Mouse (Mus musculus): ENCODE data around the gene Crcp. TPM values are rescaled to one million over a fixed set of nuclear protein-coding genes. Genes with fewer than 3 reads are reported as not detected.

The Crcp gene
- polyA plus RNA-seq, 1 experiment from 2014 or later = 33.1 TPM

- Histone ChIP-seq H3K36me3 (peaks cover 7% of the 10 kb centered on the region), H3K9me3 (no peaks in the 10 kb centered on the region), H3K27ac (peak overlapping the region; percentile 65), H3K9ac (no peak overlapping the region), H3K4me2 (no peak overlapping the region), H3K4me1 (peaks cover 10% of the 10 kb centered on the region), H3K4me3 (replicated peaks) (no peak overlapping the region), H3K27me3 (replicated peaks) (no peaks in the 10 kb centered on the region)
- no peak for ATAC-seq (ENCODE audit: insufficient read depth, low FRiP score, low read depth)
- WGBS = 57% methylated on average over 2 of the region's 2 CpGs
These were observed 33.0 kb downstream of the Crcp start for GRCm38 (mm10) chr5:130062096-130062495.

- 81% methylated on average over 2 of the region's 2 CpGs for WGBS
- Histone ChIP-seq H3K36me3 (peaks cover 5% of the 10 kb centered on the region), H3K9me3 (no peaks in the 10 kb centered on the region), H3K4me2 (no peak overlapping the region), H3K27me3 (replicated peaks) (no peaks in the 10 kb centered on the region), H3K4me3 (replicated peaks) (no peak overlapping the region), H3K4me1 (peaks cover 10% of the 10 kb centered on the region), H3K27ac (no peak overlapping the region), H3K9ac (no peak overlapping the region)
- ATAC-seq (ENCODE audit: insufficient read depth, low FRiP score, low read depth) = no peak
These were observed 34.7 kb downstream of the Crcp start for GRCm38 (mm10) chr5:130063760-130064159.

- Histone ChIP-seq H3K4me2 (no peak overlapping the region), H3K27ac (no peak overlapping the region), H3K4me3 (replicated peaks) (no peak overlapping the region), H3K27me3 (replicated peaks) (no peaks in the 10 kb centered on the region), H3K9ac (no peak overlapping the region), H3K4me1 (no peaks in the 10 kb centered on the region), H3K9me3 (no peaks in the 10 kb centered on the region), H3K36me3 (0 out of 2 replicates have a peak, but pooled peaks cover 3% of the 10 kb centered on the region)
- ATAC-seq (ENCODE audit: insufficient read depth, low FRiP score, low read depth) = no peak
- 89% methylated on average over 1 of the region's 1 CpGs for WGBS
These were observed 36.5 kb downstream of the Crcp start for GRCm38 (mm10) chr5:130065579-130065978.

GRCm38 (mm10) chr5:130067841-130068264 is 38.8 kb downstream of the Crcp start:
- Histone ChIP-seq H3K4me3 (replicated peaks) (no peak overlapping the region), H3K9me3 (no peaks in the 10 kb centered on the region), H3K4me1 (no peaks in the 10 kb centered on the region), H3K9ac (no peak overlapping the region), H3K36me3 (0 out of 2 replicates have a peak, but pooled peaks cover 3% of the 10 kb centered on the region), H3K27ac (no peak overlapping the region), H3K4me2 (no peak overlapping the region), H3K27me3 (replicated peaks) (no peaks in the 10 kb centered on the region)
- ATAC-seq (ENCODE audit: insufficient read depth, low FRiP score, low read depth) = peak; percentile 39; the same call in 1 of the 2 replicates
- WGBS = 46% methylated on average over 3 of the region's 3 CpGs

DNA sequence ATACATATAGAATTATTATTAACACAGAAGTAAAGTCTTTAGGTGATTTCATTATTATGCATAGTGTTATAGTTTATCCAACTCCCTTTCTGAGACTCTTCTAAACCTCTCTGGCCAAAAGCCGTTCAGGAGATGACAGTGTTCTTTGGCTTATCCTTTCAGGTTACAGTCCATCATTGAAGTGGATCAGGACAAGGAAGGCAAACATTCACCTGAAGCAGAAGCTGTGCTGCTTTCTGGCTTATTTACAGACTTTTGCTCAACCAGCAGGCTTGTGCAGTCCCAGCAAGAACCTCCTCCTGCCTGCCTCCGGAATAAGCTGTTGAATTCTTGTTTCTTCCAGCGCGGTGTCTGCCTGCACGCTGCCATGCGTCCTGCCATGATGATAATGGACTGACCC is 43.9 kb downstream of the Crcp start, which contains the start of gene Tpst1:
Tpst1 (plus strand) TSS at position 301 of the 400 bp plus-strand sequence.
- H3K4me1 ChIP-seq = no peaks in the 10 kb centered on the region
- no peaks in the 10 kb centered on the region for H3K9me3 ChIP-seq
- no peak for ATAC-seq (ENCODE audit: insufficient read depth, low FRiP score, low read depth)
- WGBS = 86% methylated on average over 6 of the region's 6 CpGs
- H3K27me3 ChIP-seq (replicated peaks) = no peaks in the 10 kb centered on the region
- no peak within 1 kb of the TSS for H3K4me2 ChIP-seq
- H3K36me3 ChIP-seq = no peaks in the 10 kb centered on the region
- no peak within 1 kb of the TSS for H3K4me3 ChIP-seq (replicated peaks)
- H3K27ac ChIP-seq = no peak within 1 kb of the TSS
- H3K9ac ChIP-seq = no peak within 1 kb of the TSS

GRCm38 (mm10) chr5:130074491-130074890 is 45.4 kb downstream of the Crcp start:
- H3K9me3 ChIP-seq = no peaks in the 10 kb centered on the region
- H3K36me3 ChIP-seq = no peaks in the 10 kb centered on the region
- peak overlapping the region; percentile 22; the same call in 1 of the 2 replicates for H3K4me2 ChIP-seq
- WGBS = 57% methylated on average over 6 of the region's 6 CpGs
- peak overlapping the region; percentile 33; the same call in 1 of the 2 replicates for H3K27ac ChIP-seq
- no peak overlapping the region for H3K4me3 ChIP-seq (replicated peaks)
- H3K27me3 ChIP-seq (replicated peaks) = no peaks in the 10 kb centered on the region
- ATAC-seq (ENCODE audit: insufficient read depth, low FRiP score, low read depth) = peak; percentile 58
- H3K4me1 ChIP-seq = 0 out of 2 replicates have a peak, but pooled peaks cover 10% of the 10 kb centered on the region
- no peak overlapping the region for H3K9ac ChIP-seq

GRCm38 (mm10) chr5:130076396-130076795 is 47.3 kb downstream of the Crcp start:
- Histone ChIP-seq H3K4me3 (replicated peaks) (no peak overlapping the region), H3K4me2 (no peak overlapping the region), H3K36me3 (no peaks in the 10 kb centered on the region), H3K4me1 (0 out of 2 replicates have a peak, but pooled peaks cover 13% of the 10 kb centered on the region), H3K9me3 (no peaks in the 10 kb centered on the region), H3K9ac (no peak overlapping the region), H3K27me3 (replicated peaks) (no peaks in the 10 kb centered on the region), H3K27ac (no peak overlapping the region)
- ATAC-seq (ENCODE audit: insufficient read depth, low FRiP score, low read depth) = no peak
- 67% methylated on average over 6 of the region's 6 CpGs for WGBS

- no peak overlapping the region for H3K9ac ChIP-seq
- H3K27ac ChIP-seq = no peak overlapping the region
- no peaks in the 10 kb centered on the region for H3K36me3 ChIP-seq
- 61% methylated on average over 9 of the region's 9 CpGs for WGBS
- no peak for ATAC-seq (ENCODE audit: insufficient read depth, low FRiP score, low read depth)
- no peaks in the 10 kb centered on the region for H3K27me3 ChIP-seq (replicated peaks)
- H3K9me3 ChIP-seq = no peaks in the 10 kb centered on the region
- H3K4me1 ChIP-seq = 0 out of 2 replicates have a peak, but pooled peaks cover 13% of the 10 kb centered on the region
- no peak overlapping the region for H3K4me2 ChIP-seq
- H3K4me3 ChIP-seq (replicated peaks) = no peak overlapping the region
These were observed 49.2 kb downstream of the Crcp start for GRCm38 (mm10) chr5:130078096-130078833.

- H3K4me2 ChIP-seq = peak overlapping the region; percentile 79
- no peaks in the 10 kb centered on the region for H3K36me3 ChIP-seq
- 0 out of 2 replicates have a peak, but pooled peaks cover 13% of the 10 kb centered on the region for H3K4me1 ChIP-seq
- H3K4me3 ChIP-seq (replicated peaks) = peak overlapping the region; percentile 74
- ATAC-seq (ENCODE audit: insufficient read depth, low FRiP score, low read depth) = no peak
- no peaks in the 10 kb centered on the region for H3K9me3 ChIP-seq
- H3K27me3 ChIP-seq (replicated peaks) = no peaks in the 10 kb centered on the region
- WGBS = 39% methylated on average over 6 of the region's 6 CpGs
- peak overlapping the region; percentile 21; the same call in 1 of the 2 replicates for H3K27ac ChIP-seq
- no peak overlapping the region for H3K9ac ChIP-seq
These were observed 49.7 kb downstream of the Crcp start for GRCm38 (mm10) chr5:130078834-130079156.

GRCm38 (mm10) chr5:130079202-130080050 is 50.3 kb downstream of the Crcp start:
- 1% methylated on average over 84 of the region's 86 CpGs for WGBS
- H3K36me3 ChIP-seq = no peaks in the 10 kb centered on the region
- H3K4me1 ChIP-seq = 0 out of 2 replicates have a peak, but pooled peaks cover 13% of the 10 kb centered on the region
- no peaks in the 10 kb centered on the region for H3K27me3 ChIP-seq (replicated peaks)
- peak overlapping the region; percentile 79 for H3K4me2 ChIP-seq
- H3K4me3 ChIP-seq (replicated peaks) = peak overlapping the region; percentile 74
- H3K9ac ChIP-seq = peak overlapping the region; percentile 62
- no peaks in the 10 kb centered on the region for H3K9me3 ChIP-seq
- peak overlapping the region; percentile 70 for H3K27ac ChIP-seq
- ATAC-seq (ENCODE audit: insufficient read depth, low FRiP score, low read depth) = peak; percentile 95

- Histone ChIP-seq H3K27ac (no peak overlapping the region), H3K27me3 (replicated peaks) (no peaks in the 10 kb centered on the region), H3K4me2 (peak overlapping the region; percentile 79), H3K4me1 (0 out of 2 replicates have a peak, but pooled peaks cover 13% of the 10 kb centered on the region), H3K9ac (peak overlapping the region; percentile 62; the same call in 1 of the 2 replicates), H3K4me3 (replicated peaks) (peak overlapping the region; percentile 74), H3K9me3 (no peaks in the 10 kb centered on the region), H3K36me3 (no peaks in the 10 kb centered on the region)
- ATAC-seq (ENCODE audit: insufficient read depth, low FRiP score, low read depth) = no peak
- 72% methylated on average over 16 of the region's 16 CpGs for WGBS
These were observed 51.1 kb downstream of the Crcp start for GRCm38 (mm10) chr5:130080051-130080681.
